Mouse (Mus musculus) hindbrain, embryonic 15.5 days (tissue): Measurements from ENCODE around the gene Pde3a. TPM values are rescaled to one million over a fixed set of nuclear protein-coding genes. Genes with fewer than 3 reads are reported as not detected.

Source experiments
- ATAC-seq: fragments of 200-750 bp; cut with Nextera tagmentation; 2 replicates; pipeline ENCODE4 v1.8.0; 2017; ENCODE audit warnings: low read depth, moderate number of reproducible peaks, moderate TSS enrichment; ENCODE audit not compliant: low FRiP score
- H3K27ac ChIP-seq: fragments of 300-500 bp; sonication (generic); replicated peaks from 2 replicates; pipeline ENCODE4 v1.5.1; 2015; ENCODE audit warnings: mild to moderate bottlenecking, inconsistent platforms
- H3K27me3 ChIP-seq: fragments of 300-500 bp; sonication (generic); 2 replicates; pipeline ENCODE4 v1.6.1; 2015; ENCODE audit warnings: control low read depth, inconsistent platforms
- H3K36me3 ChIP-seq: fragments of 300-500 bp; sonication (generic); 2 replicates; pipeline ENCODE4 v1.6.1; 2015; ENCODE audit warnings: control low read depth, inconsistent platforms
- H3K4me1 ChIP-seq: fragments of 300-500 bp; sonication (generic); replicated peaks from 2 replicates; pipeline ENCODE4 v1.6.1; 2015; ENCODE audit warnings: control low read depth, inconsistent platforms
- H3K4me2 ChIP-seq: fragments of 300-500 bp; sonication (generic); 2 replicates; pipeline ENCODE4 v1.6.1; 2015; ENCODE audit warnings: moderate library complexity, mild to moderate bottlenecking, inconsistent platforms
- H3K4me3 ChIP-seq: fragments of 300-500 bp; sonication (generic); 2 replicates; pipeline ENCODE4 v1.5.1; 2015; ENCODE audit warnings: mild to moderate bottlenecking, inconsistent platforms
- H3K9ac ChIP-seq: fragments of 300-500 bp; sonication (generic); 2 replicates; pipeline ENCODE4 v1.6.1; 2015; ENCODE audit warnings: inconsistent platforms
- H3K9me3 ChIP-seq: fragments of 300-500 bp; sonication (generic); 2 replicates; pipeline ENCODE4 v1.6.1; 2016; ENCODE audit warnings: control low read depth, inconsistent platforms
- WGBS: fragments of 180-500 bp; shearing (Covaris S2); methylation state at CpG from one replicate; pipeline ENCODE4 v1.1.7; 2015; 5-methylcytosine and 5-hydroxymethylcytosine counted together
- polyA plus RNA-seq: library from polyadenylated mRNA; unstranded; fragments of >200 nt; fragmentation: Nextera tagmentation; extraction: Ambion mirVana; gene quantifications from 2 replicates; pipeline ENCODE4 v1.2.1, GENCODE M21; 2015

Gene Pde3a
- polyA plus RNA-seq, 1 experiment from 2014 or later = 2.5 TPM

DNA sequence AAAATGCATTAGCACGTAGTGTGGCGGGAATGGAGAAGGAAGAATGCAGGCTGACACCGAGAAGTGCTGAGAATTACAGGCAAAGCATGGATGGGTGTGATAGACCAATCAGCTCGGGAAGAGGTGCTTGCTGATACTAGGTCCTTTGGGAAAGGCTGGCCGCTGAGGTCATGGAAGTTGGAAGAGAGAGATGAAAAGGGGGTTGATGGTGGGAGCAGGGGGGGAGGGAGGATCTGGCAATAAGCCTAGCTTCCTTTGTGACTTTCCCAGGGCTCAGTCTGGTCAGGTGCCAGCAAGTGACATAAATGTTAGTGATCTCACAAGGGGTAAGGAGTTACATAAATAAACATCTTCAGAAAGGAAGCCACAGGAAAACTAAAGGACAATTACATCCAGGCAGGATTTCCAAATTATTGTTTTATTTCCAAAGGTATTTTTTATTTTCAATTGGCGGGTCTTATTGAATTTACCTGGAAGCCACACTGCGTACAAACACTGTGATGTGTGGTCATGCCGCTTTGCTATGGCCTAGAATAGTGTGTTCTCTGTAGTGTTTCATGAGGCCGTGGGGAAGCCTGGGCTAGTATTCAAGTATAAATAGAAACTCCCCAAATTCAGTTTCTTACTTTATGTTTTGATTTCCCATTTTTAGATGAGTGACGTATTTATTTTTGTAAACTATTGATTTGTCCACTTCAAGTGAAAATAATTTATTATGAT is 236.4 kb downstream of the Pde3a start:
- Histone ChIP-seq H3K4me2 (no peak overlapping the region), H3K9me3 (no peaks in the 10 kb centered on the region), H3K4me3 (no peak overlapping the region), H3K4me1 (no peaks in the 10 kb centered on the region; the same call in 1 of the 2 replicates), H3K9ac (no peak overlapping the region), H3K27ac (no peak overlapping the region), H3K27me3 (no peaks in the 10 kb centered on the region), H3K36me3 (no peaks in the 10 kb centered on the region)
- peak; percentile 86 for ATAC-seq
- 52% methylated on average over 10 of the region's 10 CpGs for WGBS

DNA sequence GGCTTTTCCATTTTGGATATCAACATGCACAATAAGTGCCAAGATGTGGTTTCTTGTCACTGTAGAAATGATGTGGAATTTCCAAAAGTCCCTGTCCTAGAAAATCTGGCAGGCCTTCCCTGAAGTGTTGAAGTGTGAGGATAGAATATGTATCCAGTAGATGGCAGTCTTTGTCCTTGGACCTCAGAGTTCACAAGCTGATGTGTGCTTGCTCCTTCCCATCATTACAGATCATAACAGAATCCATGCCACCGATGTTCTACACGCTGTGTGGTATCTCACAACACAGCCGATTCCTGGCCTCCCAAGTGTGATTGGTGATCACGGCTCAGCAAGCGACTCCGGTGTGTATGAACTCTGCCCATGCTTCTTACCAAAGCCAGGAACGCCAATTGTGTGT is 238.2 kb downstream of the Pde3a start:
- ATAC-seq = peak; percentile 68; the same call in 1 of the 2 replicates
- H3K4me2 ChIP-seq = no peak overlapping the region
- H3K9ac ChIP-seq = no peak overlapping the region
- WGBS = 63% methylated on average over 7 of the region's 7 CpGs
- no peaks in the 10 kb centered on the region for H3K9me3 ChIP-seq
- no peak overlapping the region for H3K27ac ChIP-seq
- H3K36me3 ChIP-seq = no peaks in the 10 kb centered on the region
- H3K4me1 ChIP-seq = no peaks in the 10 kb centered on the region; the same call in 1 of the 2 replicates
- no peak overlapping the region for H3K4me3 ChIP-seq
- H3K27me3 ChIP-seq = peaks cover 4% of the 10 kb centered on the region; the same call in 1 of the 2 replicates

DNA sequence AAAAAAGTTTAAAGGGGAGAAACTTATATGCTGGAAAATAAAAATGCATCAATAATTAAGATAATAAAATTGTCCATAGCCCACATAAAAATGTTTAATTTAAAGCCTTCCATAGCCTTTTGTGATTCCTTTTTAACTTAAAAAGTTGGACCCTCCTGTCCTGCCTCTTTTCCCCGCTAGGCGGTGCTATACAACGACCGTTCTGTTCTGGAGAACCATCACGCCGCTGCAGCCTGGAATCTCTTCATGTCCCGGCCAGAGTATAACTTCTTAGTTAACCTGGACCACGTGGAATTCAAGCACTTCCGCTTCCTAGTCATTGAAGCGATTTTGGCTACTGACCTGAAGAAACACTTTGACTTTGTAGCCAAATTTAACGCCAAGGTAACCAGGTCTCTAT is 239.6 kb downstream of the Pde3a start:
- Histone ChIP-seq H3K27me3 (peaks cover 4% of the 10 kb centered on the region; the same call in 1 of the 2 replicates), H3K27ac (no peak overlapping the region), H3K4me3 (no peak overlapping the region), H3K36me3 (no peaks in the 10 kb centered on the region), H3K4me1 (no peaks in the 10 kb centered on the region; the same call in 1 of the 2 replicates), H3K4me2 (no peak overlapping the region), H3K9me3 (no peaks in the 10 kb centered on the region), H3K9ac (no peak overlapping the region)
- no peak for ATAC-seq
- WGBS = 15% methylated on average over 11 of the region's 11 CpGs

DNA sequence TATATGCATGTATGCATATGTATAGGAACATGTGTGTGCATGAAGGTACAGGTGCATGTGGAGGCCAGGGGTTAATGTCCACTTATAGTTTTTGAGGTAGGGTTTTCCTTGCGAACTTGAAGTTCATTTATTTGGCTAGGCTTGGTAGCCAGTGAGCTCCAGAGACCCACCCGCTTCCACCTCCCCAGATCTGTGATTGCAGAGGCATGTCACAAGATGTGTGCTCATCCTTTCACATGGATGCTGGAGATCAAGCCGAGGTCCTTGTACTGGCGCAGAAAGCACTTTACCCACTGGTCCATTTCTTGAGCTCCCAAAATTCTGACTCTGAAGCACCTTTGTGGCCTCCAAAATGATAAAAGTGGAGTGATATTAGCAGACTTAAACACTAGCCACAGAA is 245.8 kb downstream of the Pde3a start:
- Histone ChIP-seq H3K36me3 (no peaks in the 10 kb centered on the region), H3K27me3 (peaks cover 6% of the 10 kb centered on the region; the same call in 1 of the 2 replicates), H3K9me3 (no peaks in the 10 kb centered on the region), H3K4me2 (no peak overlapping the region), H3K9ac (no peak overlapping the region), H3K27ac (0 out of 2 replicates have a peak overlapping the region, but pooled peaks have one; percentile 10), H3K4me1 (peaks cover 4% of the 10 kb centered on the region; the same call in 1 of the 2 replicates), H3K4me3 (no peak overlapping the region)
- WGBS = 68% methylated on average over 4 of the region's 4 CpGs
- ATAC-seq = no peak

GRCm38 (mm10) chr6:141495634-141496418 is 246.8 kb downstream of the Pde3a start:
- ATAC-seq = peak; percentile 75
- Histone ChIP-seq H3K27ac (no peak overlapping the region), H3K36me3 (no peaks in the 10 kb centered on the region), H3K9me3 (no peaks in the 10 kb centered on the region), H3K9ac (no peak overlapping the region), H3K27me3 (peaks cover 6% of the 10 kb centered on the region; the same call in 1 of the 2 replicates), H3K4me1 (peaks cover 4% of the 10 kb centered on the region; the same call in 1 of the 2 replicates), H3K4me2 (no peak overlapping the region), H3K4me3 (no peak overlapping the region)
- WGBS = 6% methylated on average over 13 of the region's 13 CpGs

- Histone ChIP-seq H3K9me3 (no peaks in the 10 kb centered on the region), H3K4me2 (no peak overlapping the region), H3K36me3 (no peaks in the 10 kb centered on the region), H3K27ac (no peak overlapping the region), H3K4me3 (no peak overlapping the region), H3K4me1 (peaks cover 4% of the 10 kb centered on the region; the same call in 1 of the 2 replicates), H3K27me3 (0 out of 2 replicates have a peak, but pooled peaks cover 3% of the 10 kb centered on the region), H3K9ac (no peak overlapping the region)
- ATAC-seq = no peak
Measured at GRCm38 (mm10) chr6:141499511-141499910, 250.4 kb downstream of the Pde3a start.

DNA sequence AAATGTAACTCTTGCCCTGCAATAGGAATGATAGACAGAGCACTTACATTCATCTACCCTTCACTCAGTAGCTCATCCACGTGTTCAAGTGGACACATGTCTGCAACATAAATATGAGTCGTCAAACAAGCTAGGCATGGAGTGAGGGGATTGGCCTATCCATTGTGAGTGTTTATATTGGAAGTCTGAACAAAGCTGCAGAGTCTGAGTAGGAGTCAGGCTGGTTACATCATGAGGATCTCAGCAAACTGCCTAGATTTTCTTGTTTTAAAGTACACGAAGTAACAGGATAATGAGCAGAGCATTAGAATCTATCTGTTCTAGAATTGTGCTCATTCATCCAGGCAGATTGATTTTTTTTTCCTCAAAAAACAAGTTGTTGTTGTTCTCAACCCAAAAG is 252.1 kb downstream of the Pde3a start:
- Histone ChIP-seq H3K4me2 (no peak overlapping the region), H3K9me3 (no peaks in the 10 kb centered on the region), H3K4me3 (no peak overlapping the region), H3K9ac (no peak overlapping the region), H3K27ac (no peak overlapping the region), H3K36me3 (no peaks in the 10 kb centered on the region), H3K27me3 (0 out of 2 replicates have a peak, but pooled peaks cover 3% of the 10 kb centered on the region), H3K4me1 (no peaks in the 10 kb centered on the region)
- no peak for ATAC-seq
- WGBS = 83% methylated on average over 3 of the region's 3 CpGs

- Histone ChIP-seq H3K9me3 (no peaks in the 10 kb centered on the region), H3K4me1 (no peaks in the 10 kb centered on the region), H3K27me3 (no peaks in the 10 kb centered on the region), H3K4me3 (no peak overlapping the region), H3K36me3 (no peaks in the 10 kb centered on the region), H3K9ac (no peak overlapping the region), H3K4me2 (no peak overlapping the region), H3K27ac (no peak overlapping the region)
- ATAC-seq = no peak
- WGBS = 91% methylated on average over 2 of the region's 2 CpGs
Measured at GRCm38 (mm10) chr6:141522541-141522940, 273.5 kb downstream of the Pde3a start.

DNA sequence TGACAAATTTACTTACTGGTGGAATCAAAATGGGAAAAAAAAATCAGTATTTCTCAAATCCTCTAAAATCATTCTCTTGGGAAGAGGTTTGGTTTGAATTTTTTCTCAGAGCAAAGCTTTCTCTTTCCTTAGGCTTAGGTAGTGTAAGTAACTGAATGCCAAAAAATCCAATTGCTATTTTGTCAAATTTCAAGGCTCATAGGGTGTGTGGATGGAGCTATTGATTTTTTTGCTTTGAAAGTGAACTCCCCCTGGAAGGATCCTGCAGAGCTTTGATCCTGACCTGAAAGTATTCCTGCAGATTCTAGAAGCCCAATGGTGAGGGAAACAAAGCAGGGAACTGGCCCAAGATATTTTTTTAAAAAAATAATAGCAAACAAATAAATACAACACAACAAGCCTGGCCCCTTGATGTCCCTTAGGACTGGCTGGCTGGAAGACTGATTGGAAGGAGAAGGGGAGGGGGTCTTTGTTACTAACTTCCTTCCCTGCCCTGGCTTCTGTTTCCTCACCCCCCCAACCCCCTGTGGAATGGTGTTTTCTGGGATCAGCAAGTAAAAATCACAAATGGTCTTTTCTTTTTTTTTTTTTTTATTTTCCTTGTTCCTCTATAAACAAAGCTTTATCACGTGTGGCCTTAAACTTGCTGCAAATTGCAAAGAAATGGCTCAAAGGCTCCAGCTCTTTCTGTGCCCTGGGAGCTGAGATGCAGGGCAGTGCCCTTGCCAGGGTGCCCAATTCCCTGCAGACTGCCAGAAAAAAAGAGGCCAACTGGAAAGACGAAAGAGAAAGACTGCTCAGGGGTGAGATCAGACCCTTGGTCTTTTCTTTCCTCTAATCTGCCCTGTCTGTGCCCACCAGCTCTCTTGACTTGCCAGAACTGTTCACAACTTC is 274.9 kb downstream of the Pde3a start, which contains the start of gene Slco1c1:
TSS of gene Slco1c1 (plus strand) at position 622 of the 894 bp plus-strand sequence.
- no peaks in the 10 kb centered on the region for H3K36me3 ChIP-seq

DNA sequence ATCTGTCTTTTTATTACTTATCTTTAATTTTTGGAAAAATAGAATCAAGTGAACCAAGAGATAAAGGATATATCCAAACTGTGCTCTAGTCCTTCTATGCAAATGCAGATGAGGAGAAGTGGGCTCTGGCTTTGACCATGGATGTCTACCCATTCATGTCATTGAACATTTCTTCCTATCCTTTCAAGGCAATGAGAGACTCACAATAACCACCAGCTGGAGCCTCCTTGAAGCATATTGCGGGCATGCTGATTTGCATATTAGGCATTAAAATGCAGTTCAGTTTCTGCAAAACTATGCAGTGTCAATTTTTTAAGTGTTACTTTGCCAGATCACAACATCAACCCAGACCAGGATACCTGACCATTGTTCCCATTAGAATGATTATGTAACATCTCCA is 276.7 kb downstream of the Pde3a start:
- no peaks in the 10 kb centered on the region for H3K36me3 ChIP-seq
- H3K4me3 ChIP-seq = no peak overlapping the region
- no peak overlapping the region for H3K9ac ChIP-seq
- ATAC-seq = no peak
- 52% methylated on average over 1 of the region's 1 CpGs for WGBS
- no peak overlapping the region for H3K27ac ChIP-seq
- H3K4me1 ChIP-seq = no peaks in the 10 kb centered on the region
- H3K9me3 ChIP-seq = no peaks in the 10 kb centered on the region
- no peak overlapping the region for H3K4me2 ChIP-seq
- no peaks in the 10 kb centered on the region for H3K27me3 ChIP-seq

More for the DNA sequence above, 274.9 kb downstream of the Pde3a start, which contains the start of gene Slco1c1:
- 45% methylated on average over 2 of the region's 2 CpGs for WGBS
- Histone ChIP-seq H3K27me3 (no peaks in the 10 kb centered on the region), H3K4me3 (no peak within 1 kb of the TSS), H3K27ac (no peak within 1 kb of the TSS), H3K4me2 (no peak within 1 kb of the TSS), H3K4me1 (no peaks in the 10 kb centered on the region), H3K9me3 (no peaks in the 10 kb centered on the region), H3K9ac (no peak within 1 kb of the TSS)
- ATAC-seq = no peak

DNA sequence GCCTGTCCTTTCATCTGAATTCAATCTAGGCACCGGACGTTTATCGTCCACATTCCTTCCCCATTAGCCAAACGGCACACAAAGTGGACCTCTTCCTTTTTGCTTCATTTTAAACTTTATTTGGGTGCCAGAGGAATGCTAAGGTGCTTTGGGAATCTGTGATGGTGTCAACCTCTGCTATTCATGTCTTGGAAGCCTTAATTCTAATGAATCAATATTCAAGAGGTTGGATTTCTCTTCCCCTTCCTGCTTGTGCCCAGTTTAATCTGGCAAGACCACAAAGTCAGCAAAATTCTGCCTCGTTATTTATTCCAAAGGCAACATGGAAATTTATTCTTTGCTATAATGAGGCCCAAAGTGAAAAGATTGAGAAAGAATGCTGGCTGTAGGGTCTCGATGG is 281.8 kb downstream of the Pde3a start:
- H3K27me3 ChIP-seq = no peaks in the 10 kb centered on the region
- no peaks in the 10 kb centered on the region for H3K4me1 ChIP-seq
- no peak overlapping the region for H3K27ac ChIP-seq
- no peak overlapping the region for H3K4me3 ChIP-seq
- no peak overlapping the region for H3K9ac ChIP-seq
- H3K4me2 ChIP-seq = no peak overlapping the region
- no peaks in the 10 kb centered on the region for H3K9me3 ChIP-seq
- no peaks in the 10 kb centered on the region for H3K36me3 ChIP-seq
- WGBS = 84% methylated on average over 6 of the region's 6 CpGs
- no peak for ATAC-seq
